Mouse (Mus musculus): ENCODE data around the gene Grik4.

DNA sequence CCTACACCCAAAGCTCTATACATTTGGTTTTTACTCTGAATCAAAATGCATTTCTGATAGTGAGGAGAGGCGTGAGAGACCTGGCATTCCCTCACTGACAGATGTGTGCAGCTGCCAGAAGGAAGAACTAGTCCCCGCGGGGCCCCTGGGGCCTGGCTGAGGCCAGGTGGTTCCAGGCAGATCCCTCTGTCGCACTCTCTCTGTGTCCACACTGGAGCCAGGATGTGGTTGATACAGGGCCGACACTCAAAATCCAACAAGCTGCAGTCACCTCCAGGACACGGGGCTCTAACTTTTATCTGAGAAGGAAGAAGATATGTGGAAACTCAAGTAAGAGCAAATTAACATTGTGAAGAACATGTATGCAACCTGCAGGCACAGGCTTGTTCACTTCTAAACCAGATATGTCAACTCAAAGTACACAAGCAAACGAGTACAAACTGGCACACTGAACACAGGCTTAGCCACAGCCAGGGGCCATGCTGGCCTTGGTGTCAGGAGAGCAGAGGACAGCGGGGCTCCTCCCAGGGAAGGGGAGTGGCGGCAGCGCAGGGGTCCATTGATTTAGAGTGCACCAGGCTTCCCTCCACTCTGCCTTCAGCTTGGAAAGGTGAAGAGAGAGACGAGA lies 24.7 kb upstream of the Grik4 start:
- TF ChIP-seq FLI1 (IDR thresholded peaks at IDR 0.05; ENCODE audit: low read length) (no peak), GATA1 (IDR thresholded peaks at IDR 0.05; ENCODE audit: borderline replicate concordance, low read length) (no peak)
